Mouse (Mus musculus): ENCODE results near the gene Vmn1r211. TPM values are rescaled to one million over a fixed set of nuclear protein-coding genes. Genes with fewer than 3 reads are reported as not detected.

The Vmn1r211 gene
- polyA plus RNA-seq, 1 experiment = not detected

Other genes starting within 250 kb of the Vmn1r211 start
- gene Vmn1r206, start 233.3 kb downstream of the Vmn1r211 start, polyA plus RNA-seq (2012; rRNA removed) = not detected in 2 replicates
- gene Vmn1r207-ps, start 127.9 kb downstream of the Vmn1r211 start, polyA plus RNA-seq (2012; rRNA removed) = not detected in 2 replicates
- gene Vmn1r208, start 80.2 kb downstream of the Vmn1r211 start, polyA plus RNA-seq (2012; rRNA removed) = not detected in 2 replicates
- not detected in 2 replicates for gene Vmn1r209, start 47.9 kb downstream of the Vmn1r211 start, polyA plus RNA-seq (2012; rRNA removed)
- not detected in 2 replicates for gene Vmn1r210, start 26.2 kb downstream of the Vmn1r211 start, polyA plus RNA-seq (2012; rRNA removed)
- gene Vmn1r212, start 26.6 kb upstream of the Vmn1r211 start, polyA plus RNA-seq (2012; rRNA removed) = not detected in 2 replicates
- gene Vmn1r213, start 150.1 kb upstream of the Vmn1r211 start, polyA plus RNA-seq (2012; rRNA removed) = not detected in 2 replicates
- not detected in 2 replicates for gene Vmn1r214, start 172.9 kb upstream of the Vmn1r211 start, polyA plus RNA-seq (2012; rRNA removed)
- gene Vmn1r215, start 210.5 kb upstream of the Vmn1r211 start, polyA plus RNA-seq (2012; rRNA removed) = not detected in 2 replicates

All from small intestine, adult 2 months (tissue).